Comparison of ENCODE assay signal across 14 mouse cellular contexts in the genomic region with DNA sequence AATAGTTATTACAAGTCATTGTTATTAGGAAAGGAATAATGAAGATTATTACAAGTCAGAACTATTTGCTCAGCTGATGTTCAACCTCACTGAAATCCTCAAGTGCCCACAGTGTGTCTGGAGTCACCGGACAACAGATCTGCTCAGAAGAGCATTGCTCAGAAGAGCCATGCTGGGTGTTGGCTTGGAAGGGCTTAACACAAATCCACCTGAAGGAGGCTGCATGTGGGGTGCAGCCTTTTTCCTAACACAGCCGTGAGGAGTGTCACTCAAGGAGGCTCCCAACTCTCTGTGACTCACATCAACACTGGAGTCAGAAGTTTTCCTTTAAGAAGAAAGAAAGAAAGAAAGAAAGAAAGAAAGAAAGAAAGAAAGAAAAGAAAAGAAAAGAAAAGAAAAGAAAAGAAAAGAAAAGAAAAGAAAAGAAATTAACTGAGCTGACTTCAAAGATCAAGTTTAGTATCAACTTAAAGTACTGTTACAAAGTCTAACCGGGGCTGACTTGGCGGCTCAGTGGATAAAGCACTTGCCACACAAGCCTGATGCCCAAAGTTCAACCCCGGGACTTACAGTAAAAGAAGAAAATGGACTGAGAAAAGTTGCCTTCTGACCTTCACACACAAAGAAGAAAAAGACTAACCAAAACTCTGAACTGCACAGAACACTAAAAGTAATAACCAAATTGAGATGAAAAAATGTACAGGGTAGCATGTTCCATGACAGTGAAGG.
A peak's percentile ranks its signal among the peaks of the same experiment; 100 is the strongest.
DNase-seq lines count a peak whose midpoint lies in the region; ATAC-seq and TF ChIP-seq lines count a peak whose summit lies in the region.
"Had no signal": no experiment of that assay in that cellular context is flagged by ENCODE, and none has a peak within 500 bp of the region (broad histone marks: within the 10 kb centered on the region; RNA-seq: fewer than 3 reads in every experiment).

No protein-coding gene starts in this region.

- peak overlapping the region; percentile 33 for H3K27ac ChIP-seq in embryonic facial prominence, embryonic 13.5 days
- H3K27ac ChIP-seq in embryonic facial prominence, embryonic 10.5 days (replicated peaks): no peak overlapping the region
- 0 out of 2 replicates have a peak overlapping the region, but pooled peaks have one; percentile 1 for H3K27ac ChIP-seq in lung, postnatal 0 days (ENCODE audit: low read length)
- H3K27ac ChIP-seq in liver, embryonic 14.5 days: no peak overlapping the region
- no peak overlapping the region for H3K27ac ChIP-seq in layer of hippocampus, adult 2 months
- H3K27ac ChIP-seq: hindbrain, postnatal 0 days; limb, embryonic 10.5 days; macrophage had no signal

- H3K36me3 ChIP-seq in embryonic facial prominence, embryonic 13.5 days: no peaks in the 10 kb centered on the region
- peaks cover 15% of the 10 kb centered on the region for H3K36me3 ChIP-seq in embryonic facial prominence, embryonic 10.5 days (replicated peaks)
- H3K36me3 ChIP-seq in lung, postnatal 0 days (ENCODE audit: insufficient read depth, low read length): no peaks in the 10 kb centered on the region
- H3K36me3 ChIP-seq in liver, embryonic 14.5 days (replicated peaks; ENCODE audit: control insufficient read depth, insufficient read depth, low read depth): no peaks in the 10 kb centered on the region

- no peak overlapping the region for H3K4me2 ChIP-seq in embryonic facial prominence, embryonic 13.5 days
- no peak overlapping the region for H3K4me2 ChIP-seq in lung, postnatal 0 days (replicated peaks; ENCODE audit: low read depth, low read length)
- peak overlapping the region; percentile 18 for H3K4me2 ChIP-seq in liver, embryonic 14.5 days (ENCODE audit: low read depth)

- peaks cover 36% of the 10 kb centered on the region for H3K4me1 ChIP-seq in embryonic facial prominence, embryonic 13.5 days
- peaks cover 22% of the 10 kb centered on the region for H3K4me1 ChIP-seq in embryonic facial prominence, embryonic 10.5 days
- H3K4me1 ChIP-seq in lung, postnatal 0 days (ENCODE audit: insufficient read depth, low read depth, low read length): peaks cover 6% of the 10 kb centered on the region; the same call in 1 of the 2 replicates
- peaks cover 0 to 16% of the 10 kb centered on the region in 2 experiments; a peak in 3 of 4 replicates for H3K4me1 ChIP-seq in liver, embryonic 14.5 days (replicated peaks; ENCODE audit: control insufficient read depth in 2 of 2, insufficient read depth in 2 of 2, low read length in 1 of 2)

- no peak for DNase-seq in embryonic facial prominence, embryonic 10.5 days (ENCODE audit: low spot score)
- DNase-seq in lung, postnatal 0 days (ENCODE audit: low spot score): no peak
- no peak for DNase-seq in lung, adult 18-20 months
- no peak for DNase-seq in liver, embryonic 14.5 days (ENCODE audit: low read depth in 3 of 3, low spot score in 3 of 3)
- DNase-seq in urinary bladder, postnatal 14 days (ENCODE audit: low spot score): no peak
- no peak for DNase-seq in layer of hippocampus, adult 2 months (ENCODE audit: low spot score in 2 of 2)
- DNase-seq in gastrocnemius, adult 18-20 months (ENCODE audit: low spot score): no peak
- DNase-seq: cerebellum, adult 2 months; gastrocnemius, postnatal 36 days; midbrain, embryonic 14.5 days had no signal

- H3K4me3 ChIP-seq in embryonic facial prominence, embryonic 13.5 days: no peak overlapping the region
- no peak overlapping the region for H3K4me3 ChIP-seq in embryonic facial prominence, embryonic 10.5 days
- no peak overlapping the region for H3K4me3 ChIP-seq in lung, postnatal 0 days (ENCODE audit: low read depth, low read length)
- H3K4me3 ChIP-seq in liver, embryonic 14.5 days (ENCODE audit: insufficient read depth in 1 of 2, low read depth in 2 of 2, low read length in 2 of 2): no peak overlapping the region
- H3K4me3 ChIP-seq in layer of hippocampus, adult 2 months: no peak overlapping the region
- H3K4me3 ChIP-seq: limb, embryonic 10.5 days had no signal

- no peak for TF ChIP-seq EP300 in lung, postnatal 0 days (IDR thresholded peaks at IDR 0.05)
- no peak for TF ChIP-seq EP300 in liver, embryonic 14.5 days (IDR thresholded peaks at IDR 0.05; ENCODE audit: low read depth)

- no peaks in the 10 kb centered on the region for H3K27me3 ChIP-seq in embryonic facial prominence, embryonic 13.5 days
- no peaks in the 10 kb centered on the region for H3K27me3 ChIP-seq in embryonic facial prominence, embryonic 10.5 days (replicated peaks; ENCODE audit: low read depth, poor library complexity, severe bottlenecking)
- H3K27me3 ChIP-seq in lung, postnatal 0 days (replicated peaks; ENCODE audit: insufficient read depth, low read length): no peaks in the 10 kb centered on the region
- H3K27me3 ChIP-seq in liver, embryonic 14.5 days (ENCODE audit: control insufficient read depth, insufficient read depth, low read length): no peaks in the 10 kb centered on the region

- H3K9me3 ChIP-seq in embryonic facial prominence, embryonic 13.5 days: no peaks in the 10 kb centered on the region
- H3K9me3 ChIP-seq in embryonic facial prominence, embryonic 10.5 days: no peaks in the 10 kb centered on the region
- H3K9me3 ChIP-seq in lung, postnatal 0 days (ENCODE audit: low read length): no peaks in the 10 kb centered on the region
- no peaks in the 10 kb centered on the region for H3K9me3 ChIP-seq in liver, embryonic 14.5 days (ENCODE audit: control insufficient read depth, low read length)
- H3K9me3 ChIP-seq: limb, embryonic 10.5 days had no signal

- 81% methylated on average over 5 of the region's 5 CpGs for WGBS in embryonic facial prominence, embryonic 13.5 days
- WGBS in embryonic facial prominence, embryonic 10.5 days: 80% methylated on average over 5 of the region's 5 CpGs
- 61% methylated on average over 5 of the region's 5 CpGs for WGBS in lung, postnatal 0 days
- WGBS in liver, embryonic 14.5 days (ENCODE audit: insufficient replicate concordance): 62% methylated on average over 5 of the region's 5 CpGs

- TF ChIP-seq CTCF in lung, postnatal 0 days (IDR thresholded peaks at IDR 0.05): no peak
- no peak for TF ChIP-seq CTCF in liver, embryonic 14.5 days (IDR thresholded peaks at IDR 0.05; ENCODE audit: low read depth)
- TF ChIP-seq CTCF in layer of hippocampus, adult 2 months (conservative IDR thresholded peaks at IDR 0.05): no peak

- ATAC-seq in embryonic facial prominence, embryonic 13.5 days (ENCODE audit: insufficient number of reproducible peaks, insufficient read depth, low FRiP score, low TSS enrichment, low read depth): no peak
- 0 out of 2 replicates have a peak, but pooled peaks have one; percentile 25 for ATAC-seq in lung, postnatal 0 days
- ATAC-seq in liver, embryonic 14.5 days (ENCODE audit: insufficient read depth): no peak
- ATAC-seq: hindbrain, postnatal 0 days had no signal

- no peak overlapping the region for H3K9ac ChIP-seq in embryonic facial prominence, embryonic 13.5 days
- H3K9ac ChIP-seq in lung, postnatal 0 days (replicated peaks; ENCODE audit: low read depth): no peak overlapping the region
- no peak overlapping the region for H3K9ac ChIP-seq in liver, embryonic 14.5 days (replicated peaks)

Comparison
In these comparisons a context has a peak if more than half of its experiments do, and no peak if none do; other contexts are left out.
1. H3K27ac ChIP-seq: peak in embryonic facial prominence, embryonic 13.5 days (single experiment) and lung, postnatal 0 days (single experiment); none in embryonic facial prominence, embryonic 10.5 days (single experiment), liver, embryonic 14.5 days (single experiment) and layer of hippocampus, adult 2 months (single experiment).